Mouse (Mus musculus): ENCODE results near the gene Lama2. TPM values are rescaled to one million over a fixed set of nuclear protein-coding genes. Genes with fewer than 3 reads are reported as not detected.

Lama2 gene
- polyA plus RNA-seq, 1 experiment from 2014 or later, result 7.6 TPM

DNA sequence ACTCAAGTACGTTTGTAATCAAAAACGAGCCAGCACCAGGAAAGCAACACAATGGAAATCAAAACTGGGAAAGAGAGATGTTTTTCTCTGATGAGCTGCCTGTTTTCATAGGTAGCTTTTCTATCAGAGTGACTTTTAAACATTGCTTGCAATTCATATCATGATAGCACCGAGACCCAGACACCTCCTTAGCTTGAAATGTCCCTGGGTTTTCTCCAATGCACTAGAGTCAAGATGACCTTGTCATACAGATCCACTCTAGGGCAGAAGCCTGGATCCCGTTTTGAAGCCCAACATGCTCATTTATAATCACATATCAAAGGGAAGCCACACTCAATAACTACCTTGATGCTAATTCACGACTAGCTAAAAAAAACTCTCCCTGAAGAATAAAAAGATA, 386.0 kb downstream of the Lama2 start:
- Histone ChIP-seq H3K9me3 (ENCODE audit: control insufficient read depth, low read length) (no peaks in the 10 kb centered on the region), H3K9ac (ENCODE audit: low read length) (no peak overlapping the region), H3K4me3 (ENCODE audit: low read depth, low read length) (no peak overlapping the region), H3K27me3 (ENCODE audit: control insufficient read depth, insufficient read depth, low read length) (no peaks in the 10 kb centered on the region), H3K4me1 (replicated peaks; ENCODE audit: control insufficient read depth, insufficient read depth, low read length) (no peaks in the 10 kb centered on the region), H3K4me2 (ENCODE audit: low read depth, low read length, severe bottlenecking) (no peak overlapping the region), H3K36me3 (ENCODE audit: control insufficient read depth, insufficient read depth, low read length) (no peaks in the 10 kb centered on the region), H3K27ac (ENCODE audit: low read depth, low read length) (no peak overlapping the region)
- 82% methylated on average over 5 of the region's 5 CpGs for WGBS
- no peak for DNase-seq (ENCODE audit: low spot score)
- ATAC-seq (replicated peaks; ENCODE audit: low FRiP score), result no peak

DNA sequence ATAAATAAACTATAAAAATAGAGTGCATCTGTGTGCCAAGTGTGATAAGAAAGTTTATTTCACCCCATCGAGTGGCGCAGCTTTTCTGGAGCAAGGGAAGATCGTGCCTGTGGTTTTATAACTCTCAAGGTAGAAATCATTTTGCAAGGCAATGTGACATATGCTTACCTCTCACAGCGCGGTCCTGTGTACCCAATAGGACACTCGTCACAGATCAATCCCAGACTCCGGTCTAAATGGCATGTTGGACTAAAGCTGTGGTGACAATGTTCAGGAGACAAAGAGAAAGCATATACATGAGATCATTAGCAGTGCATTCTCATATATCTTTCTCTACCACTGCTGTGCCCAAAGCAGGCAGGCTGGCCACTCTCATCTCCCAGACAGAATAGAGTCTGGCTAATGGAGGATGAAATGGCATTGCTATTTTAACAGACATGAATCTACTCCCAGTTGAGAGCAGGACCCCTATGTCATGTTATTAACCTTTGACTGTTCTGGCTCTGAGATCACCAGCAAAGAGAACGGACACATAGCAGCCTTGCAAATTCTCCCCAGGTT, 395.7 kb downstream of the Lama2 start:
- no peak for ATAC-seq (replicated peaks; ENCODE audit: low FRiP score)

DNA sequence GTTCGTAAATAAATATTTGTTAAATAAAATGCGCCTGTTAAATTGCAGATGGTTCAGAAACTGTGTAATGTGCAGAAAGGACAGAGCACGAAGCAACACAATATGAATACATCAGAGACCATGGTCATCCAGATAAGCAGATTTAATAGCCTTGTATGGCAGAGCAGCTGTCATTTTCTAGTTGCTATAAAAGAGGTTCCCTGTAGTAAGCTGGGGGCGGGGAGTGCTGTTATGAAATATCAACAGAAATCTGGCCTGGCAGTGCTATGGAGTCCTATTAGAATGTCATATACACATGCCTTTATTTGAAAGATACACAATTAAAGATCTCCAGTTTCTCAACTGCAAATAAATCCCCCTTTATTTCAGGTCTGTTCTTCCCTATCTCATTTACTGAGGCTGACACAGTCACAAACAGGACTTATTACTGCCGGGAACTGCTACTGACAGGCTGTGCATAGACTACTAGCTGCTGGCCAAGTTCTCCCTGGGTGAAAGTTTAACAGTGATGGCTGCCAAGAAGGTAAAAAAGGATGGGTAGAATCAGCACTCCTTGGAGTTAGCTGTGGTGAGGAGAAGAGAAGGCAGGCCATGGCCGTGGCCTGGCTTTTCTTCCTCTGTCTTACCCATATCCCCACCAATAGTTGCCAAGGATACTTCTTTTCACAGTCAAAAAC, 396.8 kb downstream of the Lama2 start:
- Histone ChIP-seq H3K4me3 (ENCODE audit: low read depth, low read length) (no peak overlapping the region), H3K9ac (ENCODE audit: low read length) (no peak overlapping the region), H3K27ac (ENCODE audit: low read depth, low read length) (no peak overlapping the region), H3K36me3 (ENCODE audit: control insufficient read depth, insufficient read depth, low read length) (no peaks in the 10 kb centered on the region), H3K9me3 (ENCODE audit: control insufficient read depth, low read length) (no peaks in the 10 kb centered on the region), H3K4me1 (replicated peaks; ENCODE audit: control insufficient read depth, insufficient read depth, low read length) (no peaks in the 10 kb centered on the region), H3K4me2 (ENCODE audit: low read depth, low read length, severe bottlenecking) (no peak overlapping the region), H3K27me3 (ENCODE audit: control insufficient read depth, insufficient read depth, low read length) (no peaks in the 10 kb centered on the region)
- no peak for ATAC-seq (replicated peaks; ENCODE audit: low FRiP score)
- DNase-seq (ENCODE audit: low spot score), result no peak
- WGBS, result 91% methylated on average over 6 of the region's 6 CpGs

More for the DNA sequence above, 395.7 kb downstream of the Lama2 start:
- no peak for DNase-seq (ENCODE audit: low spot score)
- Histone ChIP-seq H3K4me1 (replicated peaks; ENCODE audit: control insufficient read depth, insufficient read depth, low read length) (no peaks in the 10 kb centered on the region), H3K27ac (ENCODE audit: low read depth, low read length) (no peak overlapping the region), H3K9ac (ENCODE audit: low read length) (no peak overlapping the region), H3K9me3 (ENCODE audit: control insufficient read depth, low read length) (no peaks in the 10 kb centered on the region), H3K4me3 (ENCODE audit: low read depth, low read length) (no peak overlapping the region), H3K4me2 (ENCODE audit: low read depth, low read length, severe bottlenecking) (no peak overlapping the region), H3K27me3 (ENCODE audit: control insufficient read depth, insufficient read depth, low read length) (no peaks in the 10 kb centered on the region), H3K36me3 (ENCODE audit: control insufficient read depth, insufficient read depth, low read length) (no peaks in the 10 kb centered on the region)
- 88% methylated on average over 8 of the region's 8 CpGs for WGBS

DNA sequence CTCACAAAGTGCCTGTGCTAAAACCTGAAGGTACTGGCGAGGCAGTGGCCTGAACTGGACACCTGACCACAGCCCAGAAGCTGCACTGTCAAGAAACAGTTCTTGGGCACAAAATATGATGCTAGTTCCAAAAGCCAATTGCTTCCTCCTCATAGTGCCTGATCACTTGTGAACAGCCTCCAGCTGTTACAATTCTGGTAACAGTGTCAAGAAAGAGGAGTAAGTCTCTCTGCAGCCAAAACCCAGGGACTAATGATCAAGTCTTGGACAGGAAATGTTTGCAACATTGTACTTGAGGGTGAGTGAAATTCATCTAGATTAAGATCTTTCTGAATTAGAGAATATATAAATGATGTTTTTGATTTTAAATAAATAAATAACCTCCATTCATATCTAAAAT, 399.9 kb downstream of the Lama2 start:
- DNase-seq (ENCODE audit: low spot score), result no peak
- no peak overlapping the region for H3K4me3 ChIP-seq (ENCODE audit: low read depth, low read length)
- no peaks in the 10 kb centered on the region for H3K36me3 ChIP-seq (ENCODE audit: control insufficient read depth, insufficient read depth, low read length)
- H3K9me3 ChIP-seq (ENCODE audit: control insufficient read depth, low read length), result no peaks in the 10 kb centered on the region
- H3K9ac ChIP-seq (ENCODE audit: low read length), result no peak overlapping the region
- 74% methylated on average over 1 of the region's 1 CpGs for WGBS
- ATAC-seq (replicated peaks; ENCODE audit: low FRiP score), result no peak
- no peaks in the 10 kb centered on the region for H3K4me1 ChIP-seq (replicated peaks; ENCODE audit: control insufficient read depth, insufficient read depth, low read length)
- no peaks in the 10 kb centered on the region for H3K27me3 ChIP-seq (ENCODE audit: control insufficient read depth, insufficient read depth, low read length)
- H3K4me2 ChIP-seq (ENCODE audit: low read depth, low read length, severe bottlenecking), result no peak overlapping the region
- H3K27ac ChIP-seq (ENCODE audit: low read depth, low read length), result no peak overlapping the region

DNA sequence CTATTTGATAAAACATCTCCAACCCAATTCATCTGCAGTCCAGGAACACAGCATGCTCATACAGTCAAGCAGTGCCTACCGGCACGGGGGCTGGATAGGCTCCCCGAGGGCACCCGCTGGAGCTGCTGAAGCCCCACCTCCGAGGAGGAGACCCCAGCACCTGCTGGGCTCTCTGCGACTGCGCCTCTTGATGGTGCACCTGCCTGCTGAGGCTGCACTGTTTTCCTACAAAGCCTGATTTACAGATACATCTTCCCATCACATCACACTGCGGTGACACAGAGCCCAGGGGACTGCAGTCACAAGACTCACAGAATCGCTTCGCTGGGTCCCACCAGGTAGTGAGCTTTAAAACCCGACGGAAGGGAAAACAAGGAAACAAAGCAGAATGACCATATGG, 412.2 kb downstream of the Lama2 start:
- Histone ChIP-seq H3K9ac (ENCODE audit: low read length) (no peak overlapping the region), H3K4me1 (replicated peaks; ENCODE audit: control insufficient read depth, insufficient read depth, low read length) (no peaks in the 10 kb centered on the region), H3K27me3 (ENCODE audit: control insufficient read depth, insufficient read depth, low read length) (no peaks in the 10 kb centered on the region), H3K4me3 (ENCODE audit: low read depth, low read length) (no peak overlapping the region), H3K4me2 (ENCODE audit: low read depth, low read length, severe bottlenecking) (no peak overlapping the region), H3K27ac (ENCODE audit: low read depth, low read length) (no peak overlapping the region), H3K36me3 (ENCODE audit: control insufficient read depth, insufficient read depth, low read length) (no peaks in the 10 kb centered on the region), H3K9me3 (ENCODE audit: control insufficient read depth, low read length) (no peaks in the 10 kb centered on the region)
- whole genome bisulfite sequencing, result 15% methylated on average over 12 of the region's 12 CpGs
- DNase-seq (ENCODE audit: low spot score) (no peak), ATAC-seq (replicated peaks; ENCODE audit: low FRiP score) (no peak)

DNA sequence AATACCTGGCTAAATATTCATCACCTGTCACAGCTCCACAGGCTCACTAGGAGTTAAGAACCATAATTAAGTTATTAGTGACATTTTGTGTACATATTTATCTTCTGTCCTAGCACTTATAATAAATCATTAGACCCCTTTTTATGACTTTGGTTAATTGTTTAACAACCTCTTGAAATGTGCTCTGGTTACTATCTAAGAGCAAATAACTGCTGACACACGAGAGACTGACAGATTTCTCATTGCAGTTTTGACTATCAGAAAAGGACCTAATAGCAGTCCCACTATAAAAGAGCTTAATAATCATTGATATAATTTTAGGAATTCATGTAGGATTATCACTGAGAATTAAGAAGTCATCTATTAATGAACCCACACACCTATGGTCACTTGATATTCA, 421.1 kb downstream of the Lama2 start:
- DNase-seq (ENCODE audit: low spot score), result no peak
- Histone ChIP-seq H3K4me3 (ENCODE audit: low read depth, low read length) (no peak overlapping the region), H3K4me1 (replicated peaks; ENCODE audit: control insufficient read depth, insufficient read depth, low read length) (no peaks in the 10 kb centered on the region), H3K27ac (ENCODE audit: low read depth, low read length) (no peak overlapping the region), H3K9ac (ENCODE audit: low read length) (no peak overlapping the region), H3K36me3 (ENCODE audit: control insufficient read depth, insufficient read depth, low read length) (no peaks in the 10 kb centered on the region), H3K27me3 (ENCODE audit: control insufficient read depth, insufficient read depth, low read length) (no peaks in the 10 kb centered on the region), H3K9me3 (ENCODE audit: control insufficient read depth, low read length) (no peaks in the 10 kb centered on the region), H3K4me2 (ENCODE audit: low read depth, low read length, severe bottlenecking) (no peak overlapping the region)
- 77% methylated on average over 1 of the region's 1 CpGs for WGBS
- ATAC-seq (replicated peaks; ENCODE audit: low FRiP score), result no peak

DNA sequence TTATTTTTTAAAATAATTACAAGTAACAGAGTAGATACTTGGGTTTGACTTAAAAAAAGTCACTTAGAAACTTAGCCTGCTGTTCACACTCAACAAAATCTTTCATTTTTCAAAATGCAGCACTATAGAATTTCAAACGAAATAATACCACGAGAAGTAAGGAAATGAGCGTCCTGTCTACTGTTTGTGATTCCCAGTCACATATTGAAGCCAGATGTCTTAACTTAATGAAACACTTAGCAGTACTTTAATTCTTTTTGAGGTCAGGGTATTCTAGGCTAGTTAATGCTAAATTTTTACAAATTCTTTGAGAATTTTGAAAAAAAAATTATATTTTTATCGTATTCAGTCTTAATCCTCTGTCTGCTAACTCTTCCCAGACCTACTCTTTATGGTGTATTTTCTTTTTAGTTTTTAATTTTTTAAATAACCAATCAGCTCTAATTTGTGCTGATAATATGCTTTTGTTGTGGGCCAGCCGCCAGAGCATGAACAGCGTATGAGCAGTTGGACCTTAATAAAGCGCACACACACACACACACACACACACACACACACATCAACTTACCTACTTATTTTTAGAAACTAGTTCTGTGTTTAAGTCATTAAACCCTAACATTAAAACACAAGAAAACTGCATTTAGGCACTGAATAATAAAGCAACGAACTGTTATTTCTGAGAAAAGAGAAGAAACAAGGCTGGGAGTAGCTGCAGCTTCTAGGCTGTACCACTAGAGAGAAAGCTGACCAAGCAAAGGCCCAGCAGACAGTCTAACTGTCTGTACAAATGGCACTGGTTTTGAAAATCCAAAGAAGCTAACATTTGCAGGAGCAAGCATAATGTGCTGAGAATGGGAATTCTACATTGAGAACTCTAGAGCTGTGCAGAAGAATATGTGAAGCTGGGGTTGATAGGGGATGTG, 425.3 kb downstream of the Lama2 start:
- Histone ChIP-seq H3K4me1 (replicated peaks; ENCODE audit: control insufficient read depth, insufficient read depth, low read length) (no peaks in the 10 kb centered on the region), H3K4me2 (ENCODE audit: low read depth, low read length, severe bottlenecking) (no peak overlapping the region), H3K36me3 (ENCODE audit: control insufficient read depth, insufficient read depth, low read length) (no peaks in the 10 kb centered on the region), H3K4me3 (ENCODE audit: low read depth, low read length) (no peak overlapping the region), H3K27me3 (ENCODE audit: control insufficient read depth, insufficient read depth, low read length) (no peaks in the 10 kb centered on the region), H3K9ac (ENCODE audit: low read length) (no peak overlapping the region), H3K27ac (ENCODE audit: low read depth, low read length) (no peak overlapping the region), H3K9me3 (ENCODE audit: control insufficient read depth, low read length) (no peaks in the 10 kb centered on the region)
- WGBS, result 85% methylated on average over 8 of the region's 8 CpGs
- DNase-seq (ENCODE audit: low spot score), result no peak
- no peak for ATAC-seq (replicated peaks; ENCODE audit: low FRiP score)

DNA sequence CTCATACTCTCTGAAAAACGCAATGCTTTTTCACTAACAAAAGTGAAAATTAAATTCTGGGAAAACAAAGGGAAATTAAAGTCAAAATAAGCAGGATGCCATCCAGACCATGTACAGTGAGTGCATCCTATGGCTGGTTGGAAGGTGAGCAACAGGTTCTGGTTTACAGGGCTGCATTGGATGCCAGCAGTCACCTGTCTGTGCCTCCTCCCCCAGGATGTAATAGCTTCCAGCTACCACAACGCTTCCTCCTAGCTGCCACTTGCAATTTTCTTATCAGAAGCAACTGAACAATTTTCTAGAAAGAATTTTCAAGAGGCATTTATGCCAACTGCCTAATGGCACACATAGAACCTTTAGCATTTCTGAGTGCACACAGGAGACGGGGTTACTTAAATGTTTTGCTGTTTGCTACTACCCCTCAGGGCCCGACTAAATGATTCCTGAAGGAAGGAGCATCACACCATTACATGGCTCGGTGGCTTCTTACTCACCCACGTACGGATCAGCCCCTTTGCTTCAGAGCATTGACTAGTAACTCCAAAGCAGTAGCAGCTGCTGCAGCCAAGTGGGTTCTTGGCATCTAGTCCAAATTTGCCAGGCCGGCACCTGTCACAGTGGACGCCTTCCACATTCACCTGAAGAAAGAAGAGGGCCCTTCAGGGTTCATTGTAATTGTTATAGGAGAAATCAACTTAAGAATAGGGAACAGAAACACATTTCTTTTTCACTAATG, 430.8 kb downstream of the Lama2 start:
- no peak for ATAC-seq (replicated peaks; ENCODE audit: low FRiP score)
- H3K36me3 ChIP-seq (ENCODE audit: control insufficient read depth, insufficient read depth, low read length), result no peaks in the 10 kb centered on the region
- no peak overlapping the region for H3K4me2 ChIP-seq (ENCODE audit: low read depth, low read length, severe bottlenecking)
- no peaks in the 10 kb centered on the region for H3K4me1 ChIP-seq (replicated peaks; ENCODE audit: control insufficient read depth, insufficient read depth, low read length)
- H3K27me3 ChIP-seq (ENCODE audit: control insufficient read depth, insufficient read depth, low read length), result no peaks in the 10 kb centered on the region
- 84% methylated on average over 9 of the region's 9 CpGs for WGBS
- H3K4me3 ChIP-seq (ENCODE audit: low read depth, low read length), result no peak overlapping the region
- no peak overlapping the region for H3K9ac ChIP-seq (ENCODE audit: low read length)
- no peak for DNase-seq (ENCODE audit: low spot score)
- no peak overlapping the region for H3K27ac ChIP-seq (ENCODE audit: low read depth, low read length)
- no peaks in the 10 kb centered on the region for H3K9me3 ChIP-seq (ENCODE audit: control insufficient read depth, low read length)
